Mouse (Mus musculus): ENCODE data around the gene Wdr35. TPM values are rescaled to one million over a fixed set of nuclear protein-coding genes. Genes with fewer than 3 reads are reported as not detected.

Wdr35 gene
- total and polyA plus RNA-seq, 2 experiments from 2014 or later, result 22.9 to 27.7 TPM

DNA sequence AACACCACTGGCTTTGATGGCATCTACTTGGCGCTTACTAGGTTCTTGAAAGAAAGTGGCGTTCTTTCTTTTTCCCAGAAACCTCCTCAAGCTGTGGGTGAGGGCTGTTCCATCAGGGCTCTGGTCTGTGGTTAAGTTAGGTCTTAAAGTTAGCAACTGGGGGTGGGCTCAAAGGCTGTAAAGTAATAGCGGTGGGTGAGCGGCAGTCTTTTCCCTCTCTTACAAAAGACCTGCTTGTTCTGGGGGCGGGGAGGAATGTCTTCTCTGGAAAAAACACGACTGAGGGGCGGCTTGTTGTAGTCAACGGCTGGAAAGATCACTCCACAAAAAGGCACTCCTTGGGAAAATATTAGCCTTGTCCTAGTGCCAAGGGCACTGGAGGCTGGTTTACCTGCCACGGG is 19.5 kb upstream of the Wdr35 start:
- Histone ChIP-seq H3K27me3 (ENCODE audit: insufficient read depth, low read length) (no peaks in the 10 kb centered on the region), H3K27ac (ENCODE audit: low read depth, low read length) (no peak overlapping the region), H3K4me1 (ENCODE audit: insufficient read depth) (no peaks in the 10 kb centered on the region), H3K4me2 (ENCODE audit: low read depth) (no peak overlapping the region), H3K36me3 (ENCODE audit: insufficient read depth) (no peaks in the 10 kb centered on the region), H3K4me3 (ENCODE audit: low read depth, low read length) (no peak overlapping the region), H3K9ac (no peak overlapping the region), H3K9me3 (ENCODE audit: low read length) (no peaks in the 10 kb centered on the region)
- 48% methylated on average over 9 of the region's 9 CpGs for WGBS
- no peak for TF ChIP-seq CTCF (IDR thresholded peaks at IDR 0.05; ENCODE audit: low read depth)
- DNase-seq (no peak), ATAC-seq (no peak)

DNA sequence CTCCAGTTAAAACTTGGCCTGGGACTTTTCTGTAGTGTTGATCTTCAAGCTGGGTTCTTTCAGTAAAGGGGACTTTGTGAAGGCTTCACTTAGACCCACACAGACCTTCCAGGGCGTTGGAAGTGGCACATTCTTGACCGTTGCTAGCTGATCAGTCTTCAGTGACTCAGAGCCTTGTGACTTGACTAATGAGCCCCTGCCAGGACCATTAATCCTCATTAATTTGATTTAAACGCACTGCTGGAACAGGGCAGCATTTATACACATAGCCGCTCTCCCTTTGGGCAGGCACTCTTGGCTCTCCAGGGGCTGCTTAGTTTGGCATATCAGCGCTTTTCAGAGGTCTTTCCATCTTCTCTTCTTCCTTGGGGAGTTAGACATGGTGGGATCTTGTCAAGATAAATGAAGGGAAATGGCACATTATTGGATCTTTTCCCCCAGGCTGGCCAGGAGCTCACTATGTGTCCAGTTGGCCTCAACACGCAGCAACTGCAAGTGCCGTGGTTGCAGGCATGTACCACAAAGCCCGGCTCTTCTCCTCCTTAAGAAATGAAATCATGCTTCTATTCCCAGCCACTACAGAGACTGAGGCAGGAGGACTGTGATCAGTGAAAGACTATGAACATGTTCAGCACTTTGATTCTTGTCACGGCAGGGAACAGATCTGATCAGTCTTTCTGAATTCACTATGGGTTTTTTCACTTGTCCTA is 11.9 kb upstream of the Wdr35 start:
- no peak for TF ChIP-seq CTCF (IDR thresholded peaks at IDR 0.05; ENCODE audit: low read depth)
- 34% methylated on average over 9 of the region's 9 CpGs for WGBS
- Histone ChIP-seq H3K36me3 (ENCODE audit: insufficient read depth) (no peaks in the 10 kb centered on the region), H3K9me3 (ENCODE audit: low read length) (no peaks in the 10 kb centered on the region), H3K4me3 (ENCODE audit: low read depth, low read length) (no peak overlapping the region), H3K4me1 (ENCODE audit: insufficient read depth) (no peaks in the 10 kb centered on the region), H3K27me3 (ENCODE audit: insufficient read depth, low read length) (no peaks in the 10 kb centered on the region), H3K4me2 (ENCODE audit: low read depth) (no peak overlapping the region), H3K27ac (ENCODE audit: low read depth, low read length) (no peak overlapping the region), H3K9ac (no peak overlapping the region)
- DNase-seq, result no peak
- ATAC-seq, result no peak

DNA sequence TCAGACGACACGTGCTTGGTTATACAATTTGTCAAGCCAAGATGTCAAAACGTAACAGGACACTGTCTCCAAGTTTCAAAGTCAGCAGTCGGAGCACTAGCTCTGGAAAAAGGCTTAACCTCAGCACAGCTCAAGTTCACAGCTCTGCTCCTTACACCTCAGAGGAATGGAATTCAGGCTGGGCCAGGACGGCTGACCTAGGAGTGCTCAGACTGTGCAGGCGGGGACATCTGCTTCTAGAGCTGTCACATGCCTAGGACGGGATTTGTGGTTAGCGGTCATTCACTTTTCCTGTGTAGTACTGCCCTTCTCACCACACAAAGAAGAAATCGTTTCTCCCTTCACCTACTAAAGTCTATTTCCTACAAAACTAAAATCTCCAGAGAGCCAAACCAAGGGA is 3.9 kb upstream of the Wdr35 start:
- no peaks in the 10 kb centered on the region for H3K36me3 ChIP-seq (ENCODE audit: insufficient read depth)
- DNase-seq (no peak), ATAC-seq (no peak)
- peaks cover 9% of the 10 kb centered on the region; the same call in 1 of the 2 replicates for H3K4me1 ChIP-seq (ENCODE audit: insufficient read depth)
- H3K27ac ChIP-seq (ENCODE audit: low read depth, low read length), result no peak overlapping the region
- H3K4me2 ChIP-seq (ENCODE audit: low read depth), result no peak overlapping the region
- 40% methylated on average over 9 of the region's 9 CpGs for WGBS
- H3K9ac ChIP-seq, result no peak overlapping the region
- H3K9me3 ChIP-seq (ENCODE audit: low read length), result no peaks in the 10 kb centered on the region
- no peak overlapping the region for H3K4me3 ChIP-seq (ENCODE audit: low read depth, low read length)
- H3K27me3 ChIP-seq (ENCODE audit: insufficient read depth, low read length), result no peaks in the 10 kb centered on the region
- TF ChIP-seq CTCF (IDR thresholded peaks at IDR 0.05; ENCODE audit: low read depth), result no peak

DNA sequence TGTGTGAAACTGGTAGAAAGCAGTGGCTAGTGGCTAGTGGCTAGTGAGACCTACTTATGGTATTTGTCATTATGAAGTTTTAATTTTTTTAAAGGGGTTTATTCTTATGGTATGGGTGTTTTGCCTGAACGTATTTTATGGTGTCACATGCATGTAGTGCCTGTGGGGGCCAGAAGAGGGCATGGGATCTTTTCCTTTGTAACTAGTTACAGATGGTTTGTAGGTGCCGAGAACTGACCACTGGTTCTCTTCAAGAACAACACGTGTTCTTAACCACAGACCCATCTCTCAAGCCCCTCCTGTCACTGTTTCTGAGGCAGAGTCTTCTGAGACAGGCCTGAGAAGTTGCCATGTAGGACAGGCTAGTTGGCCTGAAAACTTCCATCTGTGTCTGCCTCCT is 1.4 kb downstream of the Wdr35 start:
- no peak overlapping the region for H3K27ac ChIP-seq (ENCODE audit: low read depth, low read length)
- H3K9ac ChIP-seq, result no peak overlapping the region
- H3K27me3 ChIP-seq (ENCODE audit: insufficient read depth, low read length), result no peaks in the 10 kb centered on the region
- peaks cover 15% of the 10 kb centered on the region for H3K36me3 ChIP-seq (ENCODE audit: insufficient read depth)
- no peaks in the 10 kb centered on the region for H3K9me3 ChIP-seq (ENCODE audit: low read length)
- WGBS, result 91% methylated on average over 3 of the region's 3 CpGs
- ATAC-seq, result no peak
- H3K4me1 ChIP-seq (ENCODE audit: insufficient read depth), result peaks cover 11% of the 10 kb centered on the region; the same call in 1 of the 2 replicates
- 0 out of 2 replicates have a peak, but pooled peaks have one; percentile 11 for TF ChIP-seq CTCF (IDR thresholded peaks at IDR 0.05; ENCODE audit: low read depth)
- DNase-seq, result no peak
- H3K4me2 ChIP-seq (ENCODE audit: low read depth), result peak overlapping the region; percentile 69; the same call in 1 of the 2 replicates
- H3K4me3 ChIP-seq (ENCODE audit: low read depth, low read length), result 0 out of 2 replicates have a peak overlapping the region, but pooled peaks have one; percentile 78

DNA sequence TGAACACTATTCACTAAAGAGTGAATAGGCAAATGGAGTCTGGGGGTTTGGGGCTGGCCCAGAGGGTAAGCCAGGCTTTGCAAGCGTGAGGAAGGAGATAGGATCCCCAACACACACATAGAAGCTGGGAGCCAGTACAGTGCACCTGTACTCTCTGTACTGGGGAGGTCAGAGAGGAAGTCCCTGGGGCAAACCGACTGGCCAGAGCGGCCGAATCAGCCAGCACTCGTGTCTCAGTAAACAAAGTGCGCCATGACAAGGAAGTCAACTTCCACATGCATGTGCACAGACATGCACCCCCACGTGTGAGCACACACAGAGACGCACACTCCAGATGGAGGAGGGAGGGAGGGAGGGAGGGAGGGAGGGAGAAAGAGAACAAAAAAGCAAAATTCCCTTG is 19.5 kb downstream of the Wdr35 start:
- H3K4me2 ChIP-seq (ENCODE audit: low read depth), result no peak overlapping the region
- ATAC-seq, result no peak
- no peak overlapping the region for H3K27ac ChIP-seq (ENCODE audit: low read depth, low read length)
- H3K36me3 ChIP-seq (ENCODE audit: insufficient read depth), result peaks cover 27% of the 10 kb centered on the region
- no peak for TF ChIP-seq CTCF (IDR thresholded peaks at IDR 0.05; ENCODE audit: low read depth)
- H3K9me3 ChIP-seq (ENCODE audit: low read length), result no peaks in the 10 kb centered on the region
- DNase-seq, result no peak
- no peaks in the 10 kb centered on the region for H3K27me3 ChIP-seq (ENCODE audit: insufficient read depth, low read length)
- H3K4me3 ChIP-seq (ENCODE audit: low read depth, low read length), result no peak overlapping the region
- 68% methylated on average over 8 of the region's 8 CpGs for WGBS
- H3K9ac ChIP-seq, result no peak overlapping the region
- no peaks in the 10 kb centered on the region for H3K4me1 ChIP-seq (ENCODE audit: insufficient read depth)

DNA sequence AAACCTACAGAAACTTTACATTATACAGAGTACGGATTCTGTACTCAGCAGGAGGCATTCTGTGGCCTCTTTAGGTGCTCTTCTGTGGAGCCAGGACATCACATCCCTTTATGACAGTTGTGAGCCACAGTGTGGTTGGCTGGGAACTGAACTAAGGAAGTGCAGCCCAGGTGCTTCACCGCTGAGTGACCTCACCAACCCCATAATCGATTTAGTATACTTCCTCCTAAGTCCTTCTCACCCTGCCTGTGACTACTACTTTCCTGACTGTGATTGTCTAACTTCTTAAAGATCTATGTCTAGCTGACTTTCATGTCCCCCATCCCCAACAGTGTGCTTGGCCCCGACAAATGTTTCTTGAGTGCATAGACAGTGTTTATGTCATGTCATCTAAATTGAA is 24.6 kb downstream of the Wdr35 start:
- H3K4me2 ChIP-seq (ENCODE audit: low read depth), result no peak overlapping the region
- H3K9me3 ChIP-seq (ENCODE audit: low read length), result no peaks in the 10 kb centered on the region
- no peak for ATAC-seq
- H3K4me3 ChIP-seq (ENCODE audit: low read depth, low read length), result no peak overlapping the region
- no peaks in the 10 kb centered on the region for H3K4me1 ChIP-seq (ENCODE audit: insufficient read depth)
- H3K27ac ChIP-seq (ENCODE audit: low read depth, low read length), result no peak overlapping the region
- 94% methylated on average over 4 of the region's 4 CpGs for WGBS
- H3K36me3 ChIP-seq (ENCODE audit: insufficient read depth), result peaks cover 12% of the 10 kb centered on the region
- DNase-seq, result no peak
- TF ChIP-seq CTCF (IDR thresholded peaks at IDR 0.05; ENCODE audit: low read depth), result no peak
- H3K27me3 ChIP-seq (ENCODE audit: insufficient read depth, low read length), result no peaks in the 10 kb centered on the region
- no peak overlapping the region for H3K9ac ChIP-seq

DNA sequence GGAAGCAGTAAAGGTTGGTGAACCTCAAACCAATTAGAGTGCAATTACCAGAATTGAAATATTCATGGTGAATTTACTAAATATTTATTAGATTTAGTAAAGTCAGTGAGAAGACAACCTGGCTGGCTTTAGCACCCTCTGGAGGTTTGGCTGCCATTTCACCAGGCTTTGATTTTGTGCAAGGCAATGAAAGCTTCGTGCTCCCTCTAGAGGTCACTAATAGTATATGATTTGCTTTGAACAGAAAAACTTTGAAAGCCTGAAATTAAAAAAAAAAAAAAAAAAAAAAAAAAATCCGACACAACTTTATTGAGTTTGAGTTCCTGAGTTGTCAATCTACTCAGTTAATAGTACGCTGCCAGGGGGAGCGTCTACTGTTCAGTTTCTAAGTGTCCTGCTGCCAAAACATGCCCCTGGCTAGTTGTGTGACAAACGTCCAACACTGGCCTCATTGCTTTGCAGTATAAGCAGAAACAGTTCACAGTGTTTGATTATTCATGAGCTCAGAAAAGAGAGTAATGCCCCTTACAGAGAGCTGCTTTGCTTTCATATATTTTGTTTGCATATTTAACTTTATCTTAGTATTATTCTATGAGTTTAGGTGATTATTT is 28.5 kb downstream of the Wdr35 start:
- H3K4me3 ChIP-seq (ENCODE audit: low read depth, low read length), result no peak overlapping the region
- TF ChIP-seq CTCF (IDR thresholded peaks at IDR 0.05; ENCODE audit: low read depth), result peak; percentile 84
- no peaks in the 10 kb centered on the region for H3K4me1 ChIP-seq (ENCODE audit: insufficient read depth)
- H3K36me3 ChIP-seq (ENCODE audit: insufficient read depth), result peaks cover 12% of the 10 kb centered on the region
- 4% methylated on average over 5 of the region's 5 CpGs for WGBS
- DNase-seq (peak; percentile 88), ATAC-seq (peak; percentile 83)
- H3K4me2 ChIP-seq (ENCODE audit: low read depth), result no peak overlapping the region
- no peaks in the 10 kb centered on the region for H3K9me3 ChIP-seq (ENCODE audit: low read length)
- H3K27ac ChIP-seq (ENCODE audit: low read depth, low read length), result no peak overlapping the region
- H3K9ac ChIP-seq, result no peak overlapping the region
- no peaks in the 10 kb centered on the region for H3K27me3 ChIP-seq (ENCODE audit: insufficient read depth, low read length)

All from forebrain, postnatal 0 days (tissue).